Mouse (Mus musculus): ENCODE measurements around the gene Ssu72. TPM values are rescaled to one million over a fixed set of nuclear protein-coding genes. Genes with fewer than 3 reads are reported as not detected.

Ssu72 gene
- polyA plus RNA-seq, 1 experiment from 2014 or later: 156 TPM

- peak overlapping the region; percentile 78; the same call in 1 of the 2 replicates for H3K27ac ChIP-seq (ENCODE audit: low read depth)
- TF ChIP-seq CTCF (IDR thresholded peaks at IDR 0.05; ENCODE audit: low read depth): peak; percentile 94
- H3K4me1 ChIP-seq (ENCODE audit: insufficient read depth): peaks cover 11% of the 10 kb centered on the region
- peaks cover 14% of the 10 kb centered on the region for H3K27me3 ChIP-seq (ENCODE audit: insufficient read depth, low read length)
- no peaks in the 10 kb centered on the region for H3K9me3 ChIP-seq (ENCODE audit: low read depth, low read length)
- no peaks in the 10 kb centered on the region for H3K36me3 ChIP-seq (ENCODE audit: insufficient read depth)
- ATAC-seq (ENCODE audit: insufficient read depth): peak; percentile 91
- H3K9ac ChIP-seq: peak overlapping the region; percentile 79
- peak; percentile 95 for DNase-seq
- H3K4me3 ChIP-seq (ENCODE audit: low read depth, low read length): peak overlapping the region; percentile 53
- H3K4me2 ChIP-seq: peak overlapping the region; percentile 81
- 0% methylated on average over 39 of the region's 39 CpGs for WGBS
Observed at GRCm38 (mm10) chr4:155769880-155770512, 65.4 kb downstream of the Ssu72 start.

- Histone ChIP-seq H3K9me3 (ENCODE audit: low read depth, low read length) (no peaks in the 10 kb centered on the region), H3K27me3 (ENCODE audit: insufficient read depth, low read length) (peaks cover 14% of the 10 kb centered on the region), H3K4me3 (ENCODE audit: low read depth, low read length) (peak overlapping the region; percentile 53), H3K9ac (peak overlapping the region; percentile 79), H3K27ac (ENCODE audit: low read depth) (no peak overlapping the region), H3K36me3 (ENCODE audit: insufficient read depth) (no peaks in the 10 kb centered on the region), H3K4me1 (ENCODE audit: insufficient read depth) (peaks cover 14% of the 10 kb centered on the region), H3K4me2 (peak overlapping the region; percentile 81)
- no peak for DNase-seq
- no peak for TF ChIP-seq CTCF (IDR thresholded peaks at IDR 0.05; ENCODE audit: low read depth)
- ATAC-seq (ENCODE audit: insufficient read depth): peak; percentile 12
- WGBS: 35% methylated on average over 24 of the region's 24 CpGs
Observed at GRCm38 (mm10) chr4:155770626-155771025, 66.0 kb downstream of the Ssu72 start.

GRCm38 (mm10) chr4:155771706-155772105 is 67.1 kb downstream of the Ssu72 start:
- DNase-seq (no peak), ATAC-seq (ENCODE audit: insufficient read depth) (no peak)
- no peak overlapping the region for H3K27ac ChIP-seq (ENCODE audit: low read depth)
- H3K4me1 ChIP-seq (ENCODE audit: insufficient read depth): peaks cover 21% of the 10 kb centered on the region
- no peak overlapping the region for H3K4me3 ChIP-seq (ENCODE audit: low read depth, low read length)
- peaks cover 14% of the 10 kb centered on the region for H3K27me3 ChIP-seq (ENCODE audit: insufficient read depth, low read length)
- H3K9ac ChIP-seq: no peak overlapping the region
- TF ChIP-seq CTCF (IDR thresholded peaks at IDR 0.05; ENCODE audit: low read depth): no peak
- no peaks in the 10 kb centered on the region for H3K9me3 ChIP-seq (ENCODE audit: low read depth, low read length)
- H3K36me3 ChIP-seq (ENCODE audit: insufficient read depth): no peaks in the 10 kb centered on the region
- 58% methylated on average over 2 of the region's 2 CpGs for WGBS
- no peak overlapping the region for H3K4me2 ChIP-seq

- 87% methylated on average over 13 of the region's 13 CpGs for WGBS
- no peak for ATAC-seq (ENCODE audit: insufficient read depth)
- H3K4me1 ChIP-seq (ENCODE audit: insufficient read depth): peaks cover 29% of the 10 kb centered on the region
- no peak overlapping the region for H3K9ac ChIP-seq
- TF ChIP-seq CTCF (IDR thresholded peaks at IDR 0.05; ENCODE audit: low read depth): no peak
- no peak overlapping the region for H3K4me3 ChIP-seq (ENCODE audit: low read depth, low read length)
- no peak for DNase-seq
- peaks cover 14% of the 10 kb centered on the region for H3K27me3 ChIP-seq (ENCODE audit: insufficient read depth, low read length)
- H3K27ac ChIP-seq (ENCODE audit: low read depth): no peak overlapping the region
- no peaks in the 10 kb centered on the region for H3K36me3 ChIP-seq (ENCODE audit: insufficient read depth)
- no peak overlapping the region for H3K4me2 ChIP-seq
- H3K9me3 ChIP-seq (ENCODE audit: low read depth, low read length): no peaks in the 10 kb centered on the region
Observed at GRCm38 (mm10) chr4:155772786-155773185, 68.2 kb downstream of the Ssu72 start.

- no peak for ATAC-seq (ENCODE audit: insufficient read depth)
- peak; percentile 22 for DNase-seq
- Histone ChIP-seq H3K27me3 (ENCODE audit: insufficient read depth, low read length) (peaks cover 14% of the 10 kb centered on the region), H3K27ac (ENCODE audit: low read depth) (no peak overlapping the region), H3K4me1 (ENCODE audit: insufficient read depth) (peaks cover 32% of the 10 kb centered on the region), H3K9ac (no peak overlapping the region), H3K9me3 (ENCODE audit: low read depth, low read length) (no peaks in the 10 kb centered on the region), H3K4me3 (ENCODE audit: low read depth, low read length) (peak overlapping the region; percentile 36), H3K4me2 (peak overlapping the region; percentile 73), H3K36me3 (ENCODE audit: insufficient read depth) (no peaks in the 10 kb centered on the region)
- WGBS: 29% methylated on average over 5 of the region's 5 CpGs
- no peak for TF ChIP-seq CTCF (IDR thresholded peaks at IDR 0.05; ENCODE audit: low read depth)
Observed at GRCm38 (mm10) chr4:155773335-155774078, 68.9 kb downstream of the Ssu72 start.

- Histone ChIP-seq H3K4me2 (peak within 1 kb of the TSS; percentile 73), H3K36me3 (ENCODE audit: insufficient read depth) (no peaks in the 10 kb centered on the region), H3K4me1 (ENCODE audit: insufficient read depth) (peaks cover 32% of the 10 kb centered on the region), H3K9ac (no peak within 1 kb of the TSS), H3K27ac (ENCODE audit: low read depth) (peak within 1 kb of the TSS; percentile 69), H3K9me3 (ENCODE audit: low read depth, low read length) (no peaks in the 10 kb centered on the region), H3K27me3 (ENCODE audit: insufficient read depth, low read length) (peaks cover 14% of the 10 kb centered on the region), H3K4me3 (ENCODE audit: low read depth, low read length) (peak within 1 kb of the TSS; percentile 36)
- WGBS: under 1% methylated on average over 35 of the region's 35 CpGs
- TF ChIP-seq CTCF (IDR thresholded peaks at IDR 0.05; ENCODE audit: low read depth): no peak
- ATAC-seq (ENCODE audit: insufficient read depth) (peak; percentile 73), DNase-seq (peak; percentile 94)
Observed at GRCm38 (mm10) chr4:155774280-155774754, 69.7 kb downstream of the Ssu72 start, which contains the start of gene Vwa1. TSS of gene Vwa1 (minus strand) at chr4:155774698.

Measured in lung, embryonic 14.5 days (tissue).